Mouse (Mus musculus) gastrocnemius, postnatal 10 days (tissue): Measurements from ENCODE around the gene Atp13a2. TPM values are rescaled to one million over a fixed set of nuclear protein-coding genes. Genes with fewer than 3 reads are reported as not detected.

ENCODE experiments used
- DNase-seq: peaks from one replicate; pipeline ENCODE4 v3.0.0; 2021; ENCODE audit warnings: mixed read lengths
- total RNA-seq, 2 experiments: library from RNA; stranded (reverse); gene quantifications; 2 replicates each; pipeline ENCODE4 v1.2.3; 2021

Gene Atp13a2
- total RNA-seq, 2 experiments from 2014 or later = 19.1 to 25.9 TPM

GRCm38 (mm10) chr4:141033606-141034549, 47.2 kb downstream of the Atp13a2 start:
- DNase-seq = no peak

GRCm38 (mm10) chr4:141041117-141041516, 54.4 kb downstream of the Atp13a2 start:
- DNase-seq = no peak

GRCm38 (mm10) chr4:141044816-141045215, 58.1 kb downstream of the Atp13a2 start:
- DNase-seq = peak; percentile 70

DNA sequence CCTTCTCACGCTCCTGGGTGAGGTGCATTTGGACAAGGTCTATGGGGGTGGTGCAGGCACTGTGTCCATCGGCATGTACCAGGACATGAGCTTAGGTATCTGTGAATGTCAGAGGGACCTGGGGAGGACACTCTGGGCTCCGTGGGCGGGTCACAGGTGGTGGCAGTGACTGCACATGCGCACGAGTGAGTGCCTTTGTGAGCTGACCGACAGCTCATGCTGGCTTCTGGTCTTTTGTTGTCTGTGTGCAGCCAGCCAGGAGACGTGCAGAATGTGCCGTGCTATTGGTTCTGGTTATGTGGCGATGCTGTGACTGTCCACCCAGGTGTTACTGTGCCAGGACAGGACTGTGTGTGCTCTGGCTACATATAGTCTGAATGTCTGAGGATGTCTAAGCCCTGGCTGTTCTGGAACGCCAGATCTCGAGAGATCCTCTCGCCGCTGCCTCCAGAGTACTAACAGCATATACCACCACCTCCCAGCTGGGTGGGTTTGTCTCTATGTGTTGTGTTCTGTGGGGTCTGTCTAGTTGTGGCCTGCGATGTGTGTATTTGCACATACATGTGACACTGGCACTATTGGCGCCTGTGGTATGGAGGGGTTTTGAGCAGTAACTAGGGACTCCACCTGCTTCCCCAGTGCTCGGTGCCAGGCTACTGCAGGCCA, 62.3 kb downstream of the Atp13a2 start:
- DNase-seq = no peak

DNA sequence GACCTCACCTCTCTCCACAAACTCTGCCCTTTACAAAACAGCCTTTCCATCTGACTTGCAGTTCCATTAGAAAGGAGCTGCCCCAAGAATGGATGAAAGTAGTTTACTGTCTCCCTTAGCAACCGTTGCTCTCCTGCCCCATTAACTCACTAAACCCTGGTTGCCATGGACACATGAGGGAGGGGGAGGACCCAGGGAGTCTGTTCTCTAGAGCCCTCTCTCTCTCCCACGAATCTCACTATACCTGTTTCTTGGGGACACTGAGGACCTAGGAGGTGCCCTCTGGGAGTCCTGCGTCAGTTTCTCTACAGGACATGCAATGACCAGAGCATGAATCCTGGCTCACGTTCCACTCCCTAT, 62.8 kb downstream of the Atp13a2 start:
- DNase-seq = no peak

DNA sequence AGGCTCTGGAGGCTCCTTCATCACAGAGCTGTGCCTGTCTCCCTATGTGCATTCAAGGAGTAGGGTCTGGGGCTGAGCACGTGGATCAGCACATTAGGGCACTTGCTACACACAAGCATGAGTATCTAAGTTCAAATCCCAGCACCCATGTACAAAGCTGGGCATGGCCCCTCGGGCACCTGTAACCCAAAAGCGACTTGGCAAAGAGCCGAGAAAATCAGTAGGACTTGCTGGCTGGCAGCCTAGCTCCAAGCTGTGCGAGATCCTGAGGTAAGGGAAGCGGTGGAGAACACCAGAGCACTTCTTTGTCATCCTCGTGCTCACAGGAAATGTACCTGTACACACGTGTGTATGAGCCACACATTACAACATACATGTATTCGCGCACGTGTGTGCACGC, 65.8 kb downstream of the Atp13a2 start:
- DNase-seq = no peak

DNA sequence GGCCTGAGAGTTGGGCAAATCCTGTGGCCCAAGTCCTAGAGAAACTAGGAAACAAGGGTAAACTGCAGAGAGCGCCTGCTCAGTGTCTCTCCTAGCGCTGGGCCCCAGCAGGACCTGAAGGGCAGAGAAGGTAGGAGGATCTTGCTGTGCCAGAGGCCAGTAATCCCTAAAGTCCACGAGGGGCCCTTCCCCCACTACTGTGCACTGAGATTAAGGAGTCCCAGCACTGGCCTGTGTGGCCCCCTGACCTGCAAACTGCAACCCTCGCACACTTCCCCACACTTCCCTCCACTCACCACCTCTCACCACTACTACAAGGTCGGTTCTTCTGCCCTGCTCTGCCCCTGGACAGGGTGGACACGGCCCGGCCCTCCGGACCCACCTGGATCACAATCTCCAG, 66.5 kb downstream of the Atp13a2 start:
- no peak for DNase-seq

DNA sequence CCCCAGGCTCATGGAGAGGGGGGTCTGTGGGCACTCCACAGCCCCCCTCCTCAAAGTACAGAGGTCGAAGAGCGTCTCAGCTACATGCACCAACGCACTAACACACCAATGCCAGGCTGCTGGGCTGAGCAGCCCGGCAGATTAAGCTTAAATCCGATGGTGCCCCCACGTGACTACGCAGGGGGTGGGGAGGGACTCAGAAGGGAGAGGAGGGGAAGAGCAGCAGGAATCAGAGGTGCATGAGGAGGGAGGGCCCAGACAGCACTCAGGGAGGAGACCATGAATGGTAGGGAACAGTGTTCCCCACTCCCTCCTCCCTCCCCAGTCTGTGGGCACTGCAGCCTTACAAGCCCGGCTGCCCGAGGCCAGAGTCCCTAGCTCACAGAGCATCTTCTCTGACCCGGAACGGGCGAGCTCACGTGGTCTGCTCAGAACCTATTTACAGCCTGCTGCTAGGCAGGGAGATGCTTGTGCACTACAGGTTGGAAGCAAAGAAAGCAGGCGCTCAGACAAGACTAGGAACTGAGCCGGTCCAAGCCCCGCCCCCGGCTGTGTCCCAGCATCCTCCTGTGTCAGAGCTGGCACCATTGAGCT, 67.0 kb downstream of the Atp13a2 start:
- DNase-seq = no peak

Other genes starting within 250 kb of the Atp13a2 start
- not detected for gene Padi6, start 244.2 kb upstream of the Atp13a2 start, total RNA-seq
- under 1 TPM; 0.35 to 0.90 TPM for gene Padi4, start 212.6 kb upstream of the Atp13a2 start, total RNA-seq
- under 1 TPM; 0.65 to 0.75 TPM for gene Padi3, start 176.2 kb upstream of the Atp13a2 start, total RNA-seq
- gene Padi1, start 141.1 kb upstream of the Atp13a2 start, total RNA-seq = under 1 TPM in 1 of 2 experiments, not detected in 1; 0.09 TPM
- 100 to 1,000 TPM in 1 of 2 experiments, 10 to 100 TPM in 1; 96.8 to 105 TPM for gene Padi2, start 80.5 kb upstream of the Atp13a2 start, total RNA-seq
- gene Sdhb, start 25.7 kb upstream of the Atp13a2 start, total RNA-seq = 100 to 1,000 TPM; 406 to 464 TPM
- gene Mfap2, start 23.5 kb downstream of the Atp13a2 start, total RNA-seq = 10 to 100 TPM; 79.1 to 88.6 TPM
- gene Crocc, start 73.7 kb downstream of the Atp13a2 start, total RNA-seq = 1 to 10 TPM; 3.8 to 9.3 TPM
- gene Necap2, start 91.5 kb downstream of the Atp13a2 start, total RNA-seq = 10 to 100 TPM; 27.2 to 31.1 TPM
- gene Spata21, start 101.5 kb downstream of the Atp13a2 start, total RNA-seq = not detected
- 100 to 1,000 TPM; 173 to 178 TPM for gene Szrd1, start 152.9 kb downstream of the Atp13a2 start, total RNA-seq
- 10 to 100 TPM; 10.0 to 11.4 TPM for gene Fbxo42, start 161.0 kb downstream of the Atp13a2 start, total RNA-seq
- gene Rsg1, start 227.1 kb downstream of the Atp13a2 start, total RNA-seq = under 1 TPM; 0.70 to 0.89 TPM